Mouse (Mus musculus): ENCODE measurements around the gene Cav1. TPM values are rescaled to one million over a fixed set of nuclear protein-coding genes. Genes with fewer than 3 reads are reported as not detected.

The Cav1 gene
- total RNA-seq, 4 experiments from 2014 or later = 16.8 to 17.9 (median 16.9) TPM

- DNase-seq (ENCODE audit: low spot score in 2 of 2) = no peak
These were observed 10.4 kb downstream of the Cav1 start for GRCm38 (mm10) chr6:17316294-17317166.

- no peak for DNase-seq (ENCODE audit: low spot score in 2 of 2)
These were observed 11.0 kb downstream of the Cav1 start for GRCm38 (mm10) chr6:17317167-17317524.

- DNase-seq (ENCODE audit: low spot score in 2 of 2) = no peak
These were observed 11.8 kb downstream of the Cav1 start for GRCm38 (mm10) chr6:17317944-17318343.

- DNase-seq (ENCODE audit: low spot score in 2 of 2) = no peak
These were observed 15.8 kb downstream of the Cav1 start for GRCm38 (mm10) chr6:17321976-17322375.

GRCm38 (mm10) chr6:17327216-17327615 is 21.1 kb downstream of the Cav1 start:
- DNase-seq (ENCODE audit: low spot score in 2 of 2) = no peak

GRCm38 (mm10) chr6:17329801-17330200 is 23.7 kb downstream of the Cav1 start:
- no peak for DNase-seq (ENCODE audit: low spot score in 2 of 2)

- no peak for DNase-seq (ENCODE audit: low spot score in 2 of 2)
These were observed 31.6 kb downstream of the Cav1 start for GRCm38 (mm10) chr6:17337724-17338123.

GRCm38 (mm10) chr6:17340406-17340805 is 34.3 kb downstream of the Cav1 start:
- no peak for DNase-seq (ENCODE audit: low spot score in 2 of 2)

- DNase-seq (ENCODE audit: low spot score in 2 of 2) = no peak
These were observed 41.9 kb downstream of the Cav1 start for GRCm38 (mm10) chr6:17348011-17348410.

- DNase-seq (ENCODE audit: low spot score in 2 of 2) = no peak
These were observed 44.7 kb downstream of the Cav1 start for GRCm38 (mm10) chr6:17350803-17351202.

- DNase-seq (ENCODE audit: low spot score in 2 of 2) = peak in 1 of 2 experiments; percentile 5
These were observed 53.0 kb downstream of the Cav1 start for GRCm38 (mm10) chr6:17358896-17359690.

- DNase-seq (ENCODE audit: low spot score in 2 of 2) = no peak
These were observed 56.6 kb downstream of the Cav1 start for GRCm38 (mm10) chr6:17362771-17363170.

- no peak for DNase-seq (ENCODE audit: low spot score in 2 of 2)
These were observed 57.5 kb downstream of the Cav1 start for GRCm38 (mm10) chr6:17363446-17364179.

- no peak for DNase-seq (ENCODE audit: low spot score in 2 of 2)
These were observed 68.2 kb downstream of the Cav1 start for GRCm38 (mm10) chr6:17374326-17374725.

GRCm38 (mm10) chr6:17377371-17377770 is 71.2 kb downstream of the Cav1 start:
- no peak for DNase-seq (ENCODE audit: low spot score in 2 of 2)

- DNase-seq (ENCODE audit: low spot score in 2 of 2) = no peak
These were observed 74.0 kb downstream of the Cav1 start for GRCm38 (mm10) chr6:17380102-17380501.

GRCm38 (mm10) chr6:17381690-17382089 is 75.6 kb downstream of the Cav1 start:
- no peak for DNase-seq (ENCODE audit: low spot score in 2 of 2)

- DNase-seq (ENCODE audit: low spot score in 2 of 2) = no peak
These were observed 79.4 kb downstream of the Cav1 start for GRCm38 (mm10) chr6:17385531-17385930.

- DNase-seq (ENCODE audit: low spot score in 2 of 2) = peak in 1 of 2 experiments; percentile 22
These were observed 82.0 kb downstream of the Cav1 start for GRCm38 (mm10) chr6:17387991-17388710.

Measured in left cerebral cortex, adult 8-10 months (tissue).